15 mouse cellular contexts compared by ENCODE assay signal in genomic region chr13:45387231-45387630, GRCm38 (mm10). TPM values are rescaled to one million over a fixed set of nuclear protein-coding genes. Genes with fewer than 3 reads are reported as not detected.
DNase-seq lines count a peak whose midpoint lies in the region; ATAC-seq and TF ChIP-seq lines count a peak whose summit lies in the region.
"Had no signal": no experiment of that assay in that cellular context is flagged by ENCODE, and none has a peak within 500 bp of the region (broad histone marks: within the 10 kb centered on the region; RNA-seq: fewer than 3 reads in every experiment).

No protein-coding gene starts in this region.

- H3K4me1 ChIP-seq in kidney, postnatal 0 days (replicated peaks; ENCODE audit: insufficient read depth, low read length), result peaks cover 3% of the 10 kb centered on the region
- H3K4me1 ChIP-seq in CH12.LX (ENCODE audit: control insufficient read depth in 1 of 2, insufficient read depth in 2 of 2), result no peaks in the 10 kb centered on the region
- no peaks in the 10 kb centered on the region for H3K4me1 ChIP-seq in embryonic fibroblast, embryonic 13.5 days (ENCODE audit: control insufficient read depth, insufficient read depth, low read length)
- H3K4me1 ChIP-seq in kidney, embryonic 15.5 days, result peaks cover 28% of the 10 kb centered on the region

- no peaks in the 10 kb centered on the region for H3K9me3 ChIP-seq in kidney, postnatal 0 days (replicated peaks; ENCODE audit: low read length)
- H3K9me3 ChIP-seq in CH12.LX (replicated peaks; ENCODE audit: low read length), result peaks cover 5% of the 10 kb centered on the region
- no peaks in the 10 kb centered on the region for H3K9me3 ChIP-seq in kidney, embryonic 15.5 days (replicated peaks)
- H3K9me3 ChIP-seq: heart, embryonic 15.5 days had no signal

- H3K27ac ChIP-seq in kidney, postnatal 0 days, result no peak overlapping the region
- 0 out of 2 replicates have a peak overlapping the region, but pooled peaks have one; percentile 15 for H3K27ac ChIP-seq in CH12.LX (ENCODE audit: insufficient read depth, low read depth)
- H3K27ac ChIP-seq in embryonic fibroblast, embryonic 13.5 days (ENCODE audit: insufficient read depth, low read length), result no peak overlapping the region
- H3K27ac ChIP-seq in kidney, embryonic 15.5 days, result no peak overlapping the region
- H3K27ac ChIP-seq: heart, embryonic 15.5 days had no signal

- H3K4me3 ChIP-seq in kidney, postnatal 0 days (replicated peaks; ENCODE audit: low read depth, low read length), result no peak overlapping the region
- no peak overlapping the region for H3K4me3 ChIP-seq in CH12.LX (replicated peaks in 1 of 3; ENCODE audit: low read depth in 2 of 3, low read length in 2 of 3, poor library complexity in 1 of 3)
- no peak overlapping the region for H3K4me3 ChIP-seq in embryonic fibroblast, embryonic 13.5 days (ENCODE audit: insufficient read depth, low read length)
- H3K4me3 ChIP-seq in kidney, embryonic 15.5 days (replicated peaks), result no peak overlapping the region
- H3K4me3 ChIP-seq: heart, embryonic 15.5 days had no signal

- no peak for DNase-seq in kidney, postnatal 0 days (ENCODE audit: low spot score)
- no peak for DNase-seq in kidney, adult 18-20 months
- peak; percentile 46 to 52 for DNase-seq in B cell, adult 2 months
- DNase-seq in CH12.LX (ENCODE audit: extremely low read depth), result no peak
- no peak for DNase-seq in frontal cortex, postnatal 14 days (ENCODE audit: low spot score in 2 of 2)
- DNase-seq: adrenal gland, postnatal 36 days; cerebellum, adult 9-10 months; kidney, adult 11 months; layer of hippocampus, postnatal 36 days; lung, postnatal 10 days; retina, postnatal 1 day; thymus, postnatal 4 days had no signal

- H3K36me3 ChIP-seq in kidney, postnatal 0 days (ENCODE audit: insufficient read depth, low read length), result no peaks in the 10 kb centered on the region
- no peaks in the 10 kb centered on the region for H3K36me3 ChIP-seq in CH12.LX (replicated peaks in 1 of 2; ENCODE audit: control insufficient read depth in 1 of 2, insufficient read depth in 1 of 2, low read length in 1 of 2)
- H3K36me3 ChIP-seq in kidney, embryonic 15.5 days, result no peaks in the 10 kb centered on the region
- H3K36me3 ChIP-seq: heart, embryonic 15.5 days had no signal

- no peak for ATAC-seq in kidney, postnatal 0 days (replicated peaks; ENCODE audit: low FRiP score, low read depth)
- ATAC-seq in kidney, embryonic 15.5 days (replicated peaks; ENCODE audit: low FRiP score), result no peak

- no peak for TF ChIP-seq EP300 in CH12.LX (IDR thresholded peaks at IDR 0.05; ENCODE audit: low read length)

- H3K27me3 ChIP-seq in kidney, postnatal 0 days (ENCODE audit: insufficient read depth, low read length), result no peaks in the 10 kb centered on the region
- H3K27me3 ChIP-seq in CH12.LX (replicated peaks), result no peaks in the 10 kb centered on the region
- no peaks in the 10 kb centered on the region for H3K27me3 ChIP-seq in kidney, embryonic 15.5 days
- H3K27me3 ChIP-seq: heart, embryonic 15.5 days had no signal

- H3K79me2 ChIP-seq in CH12.LX (replicated peaks; ENCODE audit: control insufficient read depth, extremely low read depth, insufficient read depth, poor library complexity, severe bottlenecking), result no peaks in the 10 kb centered on the region

- dilution Hi-C loops in CH12.LX (cut with MboI; ENCODE audit: extremely low pct_ligation_motif_present, extremely low pct_unique_long_range_greater_than_20kb, low sequenced_read_pairs), result no loop called here

- no peak for TF ChIP-seq POLR2A in CH12.LX (IDR thresholded peaks at IDR 0.05; ENCODE audit: low read depth, low read length)
- no peak for TF ChIP-seq POLR2A in embryonic fibroblast, embryonic 13.5 days (IDR thresholded peaks at IDR 0.05; ENCODE audit: low read depth, low read length)

- TF ChIP-seq RAD21 in CH12.LX (IDR thresholded peaks at IDR 0.05; ENCODE audit: low read depth, low read length), result no peak

- in situ Hi-C loops in CH12.LX (cut with MboI; ENCODE audit: low pct_ligation_motif_present, low pct_unique_long_range_greater_than_20kb, low sequenced_read_pairs), result no loop called here

- WGBS in kidney, postnatal 0 days, result 98% methylated on average over 4 of the region's 4 CpGs
- WGBS in kidney, embryonic 15.5 days, result 96% methylated on average over 4 of the region's 4 CpGs

- H3K9ac ChIP-seq in kidney, postnatal 0 days (ENCODE audit: low read depth, low read length), result no peak overlapping the region
- no peak overlapping the region for H3K9ac ChIP-seq in CH12.LX (ENCODE audit: insufficient read depth, low read depth)
- no peak overlapping the region for H3K9ac ChIP-seq in kidney, embryonic 15.5 days
- H3K9ac ChIP-seq: heart, embryonic 15.5 days had no signal

- peak; percentile 25; the same call in 1 of the 2 replicates for TF ChIP-seq CTCF in kidney, postnatal 0 days (IDR thresholded peaks at IDR 0.05; ENCODE audit: low read depth)
- TF ChIP-seq CTCF in CH12.LX (conservative IDR thresholded peaks at IDR 0.05 in 1 of 2, IDR thresholded peaks at IDR 0.05 in 1 of 2; ENCODE audit: low read depth in 2 of 2, low read length in 2 of 2), result 0 out of 4 replicates have a peak, but pooled peaks of 1 of the 2 experiments have one; percentile 1
- TF ChIP-seq CTCF in embryonic fibroblast, embryonic 13.5 days (IDR thresholded peaks at IDR 0.05; ENCODE audit: borderline replicate concordance, insufficient read depth, low read length), result peak; percentile 16; the same call in 1 of the 2 replicates

- H3K4me2 ChIP-seq in kidney, postnatal 0 days (ENCODE audit: low read length), result no peak overlapping the region
- H3K4me2 ChIP-seq in CH12.LX (ENCODE audit: insufficient read depth, low read depth, poor library complexity, severe bottlenecking), result no peak overlapping the region
- H3K4me2 ChIP-seq in kidney, embryonic 15.5 days, result no peak overlapping the region
- H3K4me2 ChIP-seq: heart, embryonic 15.5 days had no signal

TF ChIP-seq in CH12.LX, 34 proteins besides CTCF, POLR2A, EP300 and RAD21:
- TF ChIP-seq GABPA (IDR thresholded peaks at IDR 0.05; ENCODE audit: insufficient replicate concordance, low read depth, low read length) (no peak), POLR2AphosphoS2 (IDR thresholded peaks at IDR 0.05; ENCODE audit: low read depth, low read length) (no peak), RCOR1 (conservative IDR thresholded peaks at IDR 0.05; ENCODE audit: low read depth, low read length) (no peak), SMC3 (IDR thresholded peaks at IDR 0.05; ENCODE audit: low read depth, low read length) (no peak), NRF1 (IDR thresholded peaks at IDR 0.05; ENCODE audit: low read depth, low read length) (no peak), BHLHE40 (IDR thresholded peaks at IDR 0.05; ENCODE audit: low read depth, low read length) (no peak), UBTF (IDR thresholded peaks at IDR 0.05; ENCODE audit: low read depth, low read length) (no peak), USF1 (IDR thresholded peaks at IDR 0.05; ENCODE audit: low read depth, low read length) (no peak), E2F4 (IDR thresholded peaks at IDR 0.05; ENCODE audit: insufficient replicate concordance, low read depth, low read length) (no peak), JUN (IDR thresholded peaks at IDR 0.05; ENCODE audit: insufficient read depth, low read depth, low read length) (no peak), ZMIZ1 (IDR thresholded peaks at IDR 0.05; ENCODE audit: low read depth, low read length) (no peak)
TF ChIP-seq in CH12.LX: peak in this region for 0.

RNA-seq across cellular contexts. Expression of gene Mylip, which starts 2.3 kb away (rescaled TPM):
- 7.5 and 8.4 TPM in 2 replicates for polyA plus RNA-seq in kidney, postnatal 0 days (2015; fragmentation: Nextera tagmentation; extraction: Ambion mirVana)
- total RNA-seq in CH12.LX (2012; rRNA removed) (0.08 and 0.13 TPM in 2 replicates), CH12.LX (2014; rRNA removed) (not detected in 2 replicates)
- not detected in 2 replicates for polyA plus RNA-seq in CH12.LX (2012; ENCODE audit: insufficient read length, low read depth)
- 16.9 and 37.5 TPM in 2 replicates for polyA plus RNA-seq in embryonic fibroblast, embryonic 13.5 days (2011; ENCODE audit: insufficient read length, low read depth, missing spikeins)
- polyA plus RNA-seq in kidney, embryonic 15.5 days (2015; fragmentation: Nextera tagmentation; extraction: Ambion mirVana), result 13.1 and 14.8 TPM in 2 replicates

Comparison
In these comparisons a context has a peak if more than half of its experiments do, and no peak if none do; other contexts are left out.
1. DNase-seq: peak in B cell, adult 2 months (2 of 2); none in kidney, postnatal 0 days (single experiment), kidney, adult 18-20 months (single experiment), CH12.LX (single experiment) and frontal cortex, postnatal 14 days (0 of 2).